Mouse (Mus musculus) A20 (cell line): ENCODE measurements around the gene C1qtnf4.

ENCODE experiments used
- DNase-seq: peaks from one replicate; pipeline ENCODE4 v3.0.0-alpha.2; 2011; ENCODE audit warnings: low read depth, low spot score

The C1qtnf4 gene

DNA sequence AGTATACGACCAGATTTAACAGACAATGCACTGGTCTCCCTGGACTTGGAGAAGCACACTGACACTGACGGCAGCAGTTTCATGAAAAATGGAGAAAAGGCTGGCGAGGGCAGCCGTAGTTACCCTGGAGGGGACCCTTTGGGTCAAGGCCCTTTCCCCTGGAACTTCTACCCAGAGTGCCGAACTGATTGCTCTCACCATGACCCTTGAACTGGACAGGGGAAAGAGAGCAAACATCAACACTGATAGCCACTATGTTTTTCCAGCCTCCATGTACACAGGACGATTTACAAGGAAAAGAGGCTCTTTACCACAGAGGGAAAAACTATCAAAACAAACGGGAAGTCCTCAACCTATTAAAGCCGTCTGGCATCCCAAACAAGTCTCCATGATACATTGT, 46.2 kb downstream of the C1qtnf4 start:
- no peak for DNase-seq

DNA sequence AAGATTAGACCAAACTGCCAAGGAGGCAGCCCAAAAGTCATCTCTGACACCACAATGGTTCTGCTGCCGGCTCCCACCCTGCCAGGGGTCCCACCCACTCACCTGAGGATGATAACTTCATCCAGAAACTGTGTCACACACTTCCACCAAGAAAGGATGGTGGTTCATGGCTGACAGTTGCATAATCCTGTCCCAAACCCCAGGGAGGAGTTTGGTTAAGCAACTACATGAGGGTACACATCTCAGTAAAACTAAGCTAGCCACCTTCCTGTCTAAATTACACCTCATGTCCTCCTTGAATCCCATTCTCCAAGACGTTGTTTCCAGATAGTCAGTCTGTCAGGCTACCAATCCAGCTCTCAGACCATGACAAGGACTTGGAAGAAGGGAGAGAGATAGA, 46.6 kb downstream of the C1qtnf4 start:
- DNase-seq: no peak

DNA sequence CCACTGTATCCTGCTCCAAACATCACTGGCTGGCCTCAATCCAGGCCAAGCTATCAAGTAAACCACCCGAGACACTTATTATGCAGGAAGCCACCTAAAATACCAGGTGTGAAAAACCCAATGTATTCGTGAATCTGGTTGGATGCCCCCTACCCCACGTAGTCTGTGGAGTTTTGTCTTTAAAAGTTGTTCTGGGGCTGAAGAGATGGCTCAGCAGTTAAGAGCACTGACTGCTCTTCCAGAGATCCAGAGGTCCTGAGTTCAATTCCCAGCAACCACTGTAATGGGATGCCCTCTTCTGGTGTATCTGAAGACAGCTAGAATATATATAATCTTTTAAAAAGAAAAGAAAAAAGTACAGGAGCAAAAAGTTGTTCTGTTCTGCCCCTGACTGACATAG, 52.7 kb downstream of the C1qtnf4 start:
- DNase-seq: no peak

DNA sequence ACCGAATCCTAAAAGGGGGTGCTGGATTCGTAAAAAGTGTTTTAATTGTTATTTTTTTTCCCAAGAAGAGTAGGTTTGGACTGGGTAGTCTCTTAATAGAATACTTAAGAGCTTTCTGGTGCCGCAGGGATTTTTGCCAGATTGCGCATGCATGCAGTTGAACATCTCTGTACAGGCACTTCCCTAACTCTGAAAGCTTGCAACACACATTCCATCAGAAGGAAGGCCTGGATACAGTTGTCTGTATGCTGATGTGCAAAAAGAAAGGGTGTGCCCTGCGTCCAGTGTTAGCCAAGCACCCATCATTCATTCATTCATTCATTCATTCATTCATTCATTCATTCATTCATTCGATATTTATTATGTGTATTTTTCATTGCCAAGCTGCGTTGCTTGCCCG, 54.1 kb downstream of the C1qtnf4 start:
- no peak for DNase-seq
